Mouse (Mus musculus) mammary gland, adult 2 months (tissue): ENCODE data around the gene Pou4f1. TPM values are rescaled to one million over a fixed set of nuclear protein-coding genes. Genes with fewer than 3 reads are reported as not detected.

Experiments used
- polyA plus RNA-seq: library from polyadenylated mRNA; depleted of rRNA; stranded (reverse); fragments of >200 nt; gene quantifications from 2 replicates; pipeline ENCODE4 v1.2.3, GENCODE M21; 2012; ENCODE audit warnings: low replicate concordance; rRNA removed

Gene Pou4f1
- polyA plus RNA-seq: 0.08 and 0.10 TPM in 2 replicates

DNA sequence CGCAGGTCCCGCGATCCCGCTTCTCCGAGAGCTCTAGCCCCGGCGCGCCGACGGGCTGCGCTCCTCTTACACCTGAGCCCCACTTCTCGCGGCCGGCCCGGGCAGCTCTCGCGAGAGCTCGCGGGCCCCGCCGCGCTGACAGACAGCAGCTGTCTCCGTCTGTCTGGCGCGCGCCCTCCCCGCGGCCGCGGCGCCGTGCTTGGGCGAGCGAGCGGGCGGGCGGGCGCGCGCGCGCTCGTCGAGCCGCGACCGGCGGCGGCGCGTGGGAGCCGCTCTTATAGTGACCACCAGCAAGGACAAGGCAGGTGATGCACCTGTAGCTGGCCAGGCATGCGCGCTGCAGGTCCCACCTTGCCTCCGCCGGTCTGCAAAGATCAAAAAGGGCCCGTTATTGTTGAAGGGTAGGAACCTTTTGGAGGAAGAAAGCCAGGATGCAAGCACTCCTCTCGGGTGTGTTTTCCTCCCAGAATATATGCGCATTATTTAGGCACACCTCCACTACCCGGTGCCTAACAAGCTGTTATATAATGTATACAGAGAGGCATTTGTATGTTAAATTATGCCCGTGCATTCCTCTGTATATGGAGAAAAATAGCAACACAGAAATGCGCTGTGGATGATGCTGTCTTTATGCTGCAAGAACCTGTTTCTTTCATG lies at the start of gene Pou4f1:
TSS of gene Pou4f1 (minus strand) at position 34 of the 657 bp plus-strand sequence.

Other genes starting within 250 kb of the Pou4f1 start
- gene Rnf219, start 54.6 kb upstream of the Pou4f1 start, polyA plus RNA-seq: 1.2 and 2.3 TPM in 2 replicates